Mouse (Mus musculus) embryonic stem cell, embryonic (primary cell): ENCODE data around the gene Kif13a.

Experiments
- CTCF ChIA-PET, 4 experiments: fragments of 300-600 bp in 2 of 4; fragments of 350-600 bp in 2 of 4; sonication (Branson Sonifier 250); formaldehyde crosslinking; loops; one replicate each; lab custom pipeline; 2022; ENCODE audit warnings: inconsistent platforms in 2 of 4; lab: Charles Lee
- POLR2A ChIA-PET, 4 experiments: fragments of 300-600 bp in 2 of 4; fragments of 350-600 bp in 2 of 4; sonication (Branson Sonifier 250); formaldehyde crosslinking; loops; one replicate each; lab custom pipeline; 2022; ENCODE audit warnings: antibody characterized with exemption in 4 of 4, inconsistent platforms in 1 of 4; lab: Charles Lee

The Kif13a gene

GRCm38 (mm10) chr13:46872194-46872593 is 57.5 kb downstream of the Kif13a start:
- CTCF ChIA-PET: interaction anchor here in 1 of 4 experiments (1.0 kb wide), 1 partner anchor 145 kb away, joined by 3 read pairs; no protein-coding TSS in a partner anchor
- POLR2A ChIA-PET: interaction anchor here in 2 of 4 experiments (0.9 to 1.6 kb wide), 3 partner anchors 11 to 40 kb away, joined by 3 to 6 read pairs (median 4); no protein-coding TSS in a partner anchor

- ChIA-PET CTCF (interaction anchor here in 1 of 4 experiments (1.2 kb wide), 1 partner anchor 37 kb away, joined by 3 read pairs; no protein-coding TSS in a partner anchor), POLR2A (interaction anchor here in 3 of 4 experiments (0.5 to 0.6 kb wide), 3 partner anchors 94 to 1459 kb away, joined by 3 to 6 read pairs (median 3); no protein-coding TSS in a partner anchor)
Observed at GRCm38 (mm10) chr13:46869464-46869863, 60.2 kb downstream of the Kif13a start.

- POLR2A ChIA-PET: interaction anchor here in 1 of 4 experiments (1.2 kb wide), 1 partner anchor 11 kb away, joined by 3 read pairs; no protein-coding TSS in a partner anchor
- CTCF ChIA-PET: interaction anchor here in 1 of 4 experiments (0.5 kb wide), 1 partner anchor 346 kb away, joined by 5 read pairs; no protein-coding TSS in a partner anchor
Observed at GRCm38 (mm10) chr13:46863169-46863748, 66.4 kb downstream of the Kif13a start.

- POLR2A ChIA-PET: no interaction called here
- CTCF ChIA-PET: interaction anchor here in 1 of 4 experiments (0.9 kb wide), 1 partner anchor 42 kb away, joined by 3 read pairs; no protein-coding TSS in a partner anchor
Observed at GRCm38 (mm10) chr13:46859876-46860275, 69.8 kb downstream of the Kif13a start.

GRCm38 (mm10) chr13:46859173-46859572 is 70.5 kb downstream of the Kif13a start:
- CTCF ChIA-PET: interaction anchor here in 1 of 4 experiments (0.6 kb wide), 1 partner anchor 45 kb away, joined by 4 read pairs; no protein-coding TSS in a partner anchor
- POLR2A ChIA-PET: interaction anchor here in 1 of 4 experiments (0.5 kb wide), 1 partner anchor 1406 kb away, joined by 5 read pairs; no protein-coding TSS in a partner anchor

- CTCF ChIA-PET: no interaction called here
- POLR2A ChIA-PET: interaction anchor here in 1 of 4 experiments (0.5 kb wide), 1 partner anchor 1406 kb away, joined by 5 read pairs; no protein-coding TSS in a partner anchor
Observed at GRCm38 (mm10) chr13:46858835-46859152, 70.9 kb downstream of the Kif13a start.

GRCm38 (mm10) chr13:46858143-46858834 is 71.4 kb downstream of the Kif13a start:
- POLR2A ChIA-PET: interaction anchor here in 1 of 4 experiments (0.5 kb wide), 1 partner anchor 1405 kb away, joined by 5 read pairs; no protein-coding TSS in a partner anchor
- CTCF ChIA-PET: interaction anchor here in 1 of 4 experiments (0.5 kb wide), 1 partner anchor 1722 kb away, joined by 3 read pairs; no protein-coding TSS in a partner anchor

GRCm38 (mm10) chr13:46854456-46854855 is 75.2 kb downstream of the Kif13a start:
- CTCF ChIA-PET: interaction anchor here in 2 of 4 experiments (1.1 to 2.3 kb wide), 3 partner anchors 16 to 163 kb away, joined by 5 to 7 read pairs (median 6); no protein-coding TSS in a partner anchor
- POLR2A ChIA-PET: no interaction called here

- ChIA-PET POLR2A (interaction anchor here in 1 of 4 experiments (1.5 kb wide), 1 partner anchor 11 kb away, joined by 3 read pairs; no protein-coding TSS in a partner anchor), CTCF (interaction anchor here (0.6 to 2.3 kb wide), 13 partner anchors 14 to 738 kb away, joined by 3 to 14 read pairs (median 3); no protein-coding TSS in a partner anchor)
Observed at GRCm38 (mm10) chr13:46852470-46852869, 77.2 kb downstream of the Kif13a start.

- POLR2A ChIA-PET: no interaction called here
- CTCF ChIA-PET: no interaction called here
Observed at GRCm38 (mm10) chr13:46845456-46845855, 84.2 kb downstream of the Kif13a start.

- ChIA-PET CTCF (interaction anchor here in 1 of 4 experiments (1.2 kb wide), 1 partner anchor 12 kb away, joined by 3 read pairs; no protein-coding TSS in a partner anchor), POLR2A (no interaction called here)
Observed at GRCm38 (mm10) chr13:46844561-46845235, 85.0 kb downstream of the Kif13a start.

- CTCF ChIA-PET: interaction anchor here in 2 of 4 experiments (1.2 to 1.6 kb wide), 3 partner anchors 11 to 174 kb away, joined by 3 read pairs; no protein-coding TSS in a partner anchor
- POLR2A ChIA-PET: interaction anchor here in 1 of 4 experiments (1.3 kb wide), 1 partner anchor 10 kb away, joined by 3 read pairs; no protein-coding TSS in a partner anchor
Observed at GRCm38 (mm10) chr13:46843646-46844045, 86.0 kb downstream of the Kif13a start.

GRCm38 (mm10) chr13:46842185-46842584 is 87.5 kb downstream of the Kif13a start:
- CTCF ChIA-PET: interaction anchor here in 1 of 4 experiments (1.3 to 1.6 kb wide), 2 partner anchors 32 to 175 kb away, joined by 3 read pairs; no protein-coding TSS in a partner anchor
- POLR2A ChIA-PET: interaction anchor here in 1 of 4 experiments (0.6 kb wide), 2 partner anchors 12 to 146 kb away, joined by 3 to 4 read pairs; no protein-coding TSS in a partner anchor

GRCm38 (mm10) chr13:46841668-46842067 is 88.0 kb downstream of the Kif13a start:
- CTCF ChIA-PET: no interaction called here
- POLR2A ChIA-PET: interaction anchor here in 1 of 4 experiments (0.6 kb wide), 2 partner anchors 11 to 147 kb away, joined by 3 to 4 read pairs; no protein-coding TSS in a partner anchor

GRCm38 (mm10) chr13:46840676-46841075 is 89.0 kb downstream of the Kif13a start:
- CTCF ChIA-PET: interaction anchor here in 2 of 4 experiments (1.0 kb wide), 2 partner anchors 176 to 177 kb away, joined by 3 read pairs; no protein-coding TSS in a partner anchor
- POLR2A ChIA-PET: interaction anchor here in 1 of 4 experiments (0.9 to 1.1 kb wide), 2 partner anchors 80 to 174 kb away, joined by 3 read pairs; partner anchors contain the start of gene Nhlrc1

- POLR2A ChIA-PET: interaction anchor here in 1 of 4 experiments (1.1 kb wide), 1 partner anchor 9 kb away, joined by 12 read pairs; no protein-coding TSS in a partner anchor
Observed at GRCm38 (mm10) chr13:46839236-46839635, 90.4 kb downstream of the Kif13a start.

GRCm38 (mm10) chr13:46838551-46838950 is 91.1 kb downstream of the Kif13a start:
- CTCF ChIA-PET: interaction anchor here (0.6 to 2.8 kb wide), 17 partner anchors 10 to 204 kb away, joined by 3 to 17 read pairs (median 3); no protein-coding TSS in a partner anchor

More at GRCm38 (mm10) chr13:46839236-46839635, 90.4 kb downstream of the Kif13a start:
- CTCF ChIA-PET: interaction anchor here (0.7 to 2.8 kb wide), 12 partner anchors 10 to 1865 kb away, joined by 3 to 12 read pairs (median 3); no protein-coding TSS in a partner anchor

More at GRCm38 (mm10) chr13:46838551-46838950, 91.1 kb downstream of the Kif13a start:
- POLR2A ChIA-PET: interaction anchor here in 1 of 4 experiments (0.8 kb wide), 1 partner anchor 751 kb away, joined by 6 read pairs; no protein-coding TSS in a partner anchor
